Mouse (Mus musculus) induced T-regulatory cell, adult 2 months (primary cell): ENCODE results near the gene Mfsd4b1.

Experiments
- DNase-seq: peaks from one replicate; pipeline ENCODE4 v3.0.0-alpha.2; 2012; ENCODE audit warnings: low read depth

The Mfsd4b1 gene

DNA sequence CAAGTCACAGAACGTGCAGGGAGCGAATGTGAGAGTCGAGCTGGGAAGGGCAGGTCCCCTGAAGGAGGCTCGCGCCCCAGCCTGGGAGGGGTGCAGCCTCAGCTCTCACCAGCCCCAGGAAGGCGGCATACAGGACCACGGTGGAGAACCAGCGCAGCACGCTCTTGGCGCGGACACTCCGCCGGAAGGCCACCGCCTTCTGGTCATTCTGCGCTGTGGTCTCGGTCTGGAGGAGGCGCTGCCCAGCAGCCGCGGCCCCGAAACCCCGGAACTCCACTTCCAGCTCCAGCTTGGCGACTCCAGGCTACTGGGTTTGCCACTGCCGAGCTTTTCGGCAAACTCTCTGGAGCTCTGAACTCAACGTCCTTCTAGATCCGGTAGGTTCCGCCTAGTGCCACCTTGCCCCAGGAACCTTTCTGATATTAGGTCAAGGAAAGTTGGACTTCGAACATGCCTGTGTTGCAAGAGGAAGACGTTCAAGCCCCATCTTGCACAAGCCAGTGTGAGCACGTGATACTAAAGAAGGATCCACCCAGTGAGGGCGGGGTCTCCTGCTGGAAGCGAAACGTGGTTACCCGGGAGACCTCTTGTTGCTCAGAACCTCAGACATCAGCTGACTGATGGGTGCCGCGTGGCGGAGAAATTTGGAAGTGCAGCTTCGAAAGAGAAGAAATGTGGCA lies 65.2 kb downstream of the Mfsd4b1 start, which contains the start of gene Mfsd4b3:
TSS of gene Mfsd4b3 (minus strand) at position 393 of the 680 bp plus-strand sequence.
- DNase-seq = peak; percentile 97

DNA sequence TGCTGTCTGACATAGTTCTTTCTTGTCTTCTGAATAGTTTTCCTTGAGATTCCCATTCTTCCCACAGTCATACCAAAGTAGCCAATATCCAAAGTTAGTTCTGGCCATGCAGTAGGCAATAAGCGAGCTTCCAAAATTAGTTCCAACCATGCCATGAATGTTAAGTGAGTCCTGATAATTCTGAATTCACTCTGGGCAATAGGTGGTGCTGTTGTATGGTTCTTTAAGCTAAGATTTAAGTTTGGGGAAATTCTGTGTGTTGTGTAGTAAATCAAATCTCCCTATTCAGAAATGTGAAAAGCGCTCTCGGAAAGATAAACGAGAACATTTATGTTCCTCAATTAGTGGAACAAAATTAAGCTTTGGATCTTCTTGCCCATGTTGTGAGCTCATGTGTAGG lies 66.8 kb downstream of the Mfsd4b1 start:
- peak; percentile 54 for DNase-seq

DNA sequence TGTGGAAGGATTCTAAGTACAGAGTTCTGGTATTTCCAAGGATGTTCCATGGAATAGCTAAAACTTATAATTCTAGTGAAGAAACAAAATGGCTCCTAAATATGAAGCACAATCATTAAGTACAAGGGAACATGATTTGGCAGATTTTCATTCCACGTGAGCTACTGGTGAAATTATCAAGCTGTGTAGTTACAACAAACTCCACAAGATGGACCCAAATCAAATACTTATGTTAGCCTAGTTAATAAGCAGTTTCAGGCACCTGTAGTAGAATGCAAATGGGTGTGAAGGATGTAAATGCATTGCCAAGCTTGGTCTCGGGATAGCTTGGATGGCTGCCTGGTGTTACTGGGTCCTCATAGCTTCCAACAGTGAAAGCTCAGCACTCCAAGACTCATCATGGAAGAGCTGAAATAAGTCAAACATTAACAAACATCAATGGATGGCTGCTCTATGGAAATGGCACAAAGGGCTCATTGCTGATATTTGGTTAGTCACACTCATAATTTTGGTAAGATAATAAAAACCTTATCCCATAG lies 68.7 kb downstream of the Mfsd4b1 start:
- peak; percentile 21 for DNase-seq

DNA sequence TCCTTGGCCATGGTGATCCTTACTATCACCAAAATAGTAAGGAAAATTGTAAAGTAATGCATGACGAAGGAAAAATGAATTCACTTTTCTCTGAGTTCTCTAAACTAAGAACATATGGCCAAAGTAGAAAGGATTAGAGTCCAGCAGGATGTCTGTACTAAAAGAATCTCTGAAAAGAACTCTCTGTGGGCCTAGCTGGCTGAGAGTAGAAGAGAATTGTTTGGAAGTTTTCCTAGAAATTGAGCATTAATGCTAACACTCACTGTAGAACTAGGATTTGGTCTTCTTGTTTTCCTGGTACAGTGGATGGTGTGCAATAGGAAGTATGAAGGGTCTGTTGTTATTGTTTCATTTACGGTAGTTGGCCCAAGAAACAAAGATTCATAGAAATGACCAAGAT lies 69.9 kb downstream of the Mfsd4b1 start:
- DNase-seq = no peak
